Mouse (Mus musculus): ENCODE data around the gene Dag1. TPM values are rescaled to one million over a fixed set of nuclear protein-coding genes. Genes with fewer than 3 reads are reported as not detected.

Dag1 gene
- polyA plus RNA-seq, 1 experiment from 2014 or later: 46.8 TPM

DNA sequence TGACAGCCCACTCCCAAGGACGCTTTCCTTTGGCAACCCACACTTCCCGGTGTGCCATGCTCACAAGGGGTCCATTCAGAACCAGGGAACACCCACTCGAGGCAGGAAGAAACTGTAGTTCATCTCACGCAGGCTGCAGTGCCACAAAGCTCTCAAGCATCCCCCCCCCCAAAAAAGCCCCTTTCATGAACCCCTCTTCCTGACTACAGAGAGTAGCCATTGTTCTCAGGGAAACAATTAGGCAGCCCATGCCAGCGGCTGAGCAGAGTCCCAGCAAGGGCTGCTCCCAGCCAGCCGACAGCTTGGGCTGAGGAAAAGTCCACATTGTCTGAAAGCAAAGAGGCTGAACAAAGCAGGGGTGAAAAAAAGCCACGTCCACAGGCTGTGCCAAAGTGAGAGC, 50.7 kb downstream of the Dag1 start:
- H3K27ac ChIP-seq (replicated peaks; ENCODE audit: low read depth, low read length): no peak overlapping the region
- ATAC-seq (ENCODE audit: insufficient number of reproducible peaks, low FRiP score, low TSS enrichment, low read depth) (no peak), DNase-seq (ENCODE audit: low spot score) (no peak)
- H3K9me3 ChIP-seq (ENCODE audit: control insufficient read depth, low read length): no peaks in the 10 kb centered on the region
- no peaks in the 10 kb centered on the region for H3K4me1 ChIP-seq (ENCODE audit: control insufficient read depth, insufficient read depth, low read length)
- no peak overlapping the region for H3K4me3 ChIP-seq (ENCODE audit: low read depth, low read length)
- no peaks in the 10 kb centered on the region for H3K27me3 ChIP-seq (ENCODE audit: control insufficient read depth, insufficient read depth, low read length)
- no peak overlapping the region for H3K4me2 ChIP-seq (ENCODE audit: low read depth, severe bottlenecking)
- 72% methylated on average over 7 of the region's 7 CpGs for WGBS
- peaks cover 18% of the 10 kb centered on the region for H3K36me3 ChIP-seq (ENCODE audit: control insufficient read depth, insufficient read depth, low read length)
- no peak overlapping the region for H3K9ac ChIP-seq (ENCODE audit: low read length)

DNA sequence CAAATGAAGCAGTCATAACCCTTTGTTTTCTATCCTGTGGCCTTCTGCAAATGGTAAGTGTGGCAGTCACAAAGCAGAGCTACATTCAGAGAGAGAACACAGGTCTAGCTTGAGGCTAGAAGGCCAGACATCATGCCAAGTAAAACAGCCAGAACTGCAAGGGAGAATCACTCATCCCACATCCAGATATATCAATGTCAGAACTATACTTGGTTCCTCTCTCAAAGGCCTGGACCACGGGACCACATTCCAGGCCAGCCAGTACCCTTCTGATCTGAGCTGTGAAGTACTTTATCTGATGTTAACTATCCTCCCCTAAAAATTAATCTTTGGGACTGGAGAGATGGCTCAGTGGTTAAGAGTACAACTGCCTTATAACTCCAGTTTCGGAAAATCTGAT, 51.3 kb downstream of the Dag1 start:
- DNase-seq (ENCODE audit: low spot score) (no peak), ATAC-seq (ENCODE audit: insufficient number of reproducible peaks, low FRiP score, low TSS enrichment, low read depth) (no peak)
- Histone ChIP-seq H3K36me3 (ENCODE audit: control insufficient read depth, insufficient read depth, low read length) (peaks cover 20% of the 10 kb centered on the region), H3K9ac (ENCODE audit: low read length) (no peak overlapping the region), H3K27me3 (ENCODE audit: control insufficient read depth, insufficient read depth, low read length) (no peaks in the 10 kb centered on the region), H3K4me3 (ENCODE audit: low read depth, low read length) (no peak overlapping the region), H3K4me1 (ENCODE audit: control insufficient read depth, insufficient read depth, low read length) (no peaks in the 10 kb centered on the region), H3K4me2 (ENCODE audit: low read depth, severe bottlenecking) (no peak overlapping the region), H3K9me3 (ENCODE audit: control insufficient read depth, low read length) (no peaks in the 10 kb centered on the region), H3K27ac (replicated peaks; ENCODE audit: low read depth, low read length) (no peak overlapping the region)
- 92% methylated on average over 2 of the region's 2 CpGs for WGBS

DNA sequence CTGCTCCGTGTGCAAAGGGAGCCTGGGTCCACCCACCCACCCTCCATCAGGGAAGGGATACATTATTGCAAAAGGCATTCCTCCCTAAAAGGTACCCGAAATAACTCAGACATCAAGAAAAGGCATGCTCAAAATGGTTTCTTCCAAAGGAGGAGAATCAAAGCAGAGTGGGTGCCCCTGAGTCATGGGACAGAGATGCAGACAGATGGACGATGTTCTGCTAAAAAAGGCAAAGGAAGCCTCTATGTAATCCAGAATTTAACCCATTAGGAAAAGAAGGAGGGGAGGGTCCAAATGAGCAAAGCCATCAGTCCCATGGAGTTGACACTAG, 58.2 kb downstream of the Dag1 start:
- no peak for ATAC-seq (ENCODE audit: insufficient number of reproducible peaks, low FRiP score, low TSS enrichment, low read depth)
- no peak for DNase-seq (ENCODE audit: low spot score)

GRCm38 (mm10) chr9:108204884-108205570, 58.7 kb downstream of the Dag1 start:
- Histone ChIP-seq H3K4me2 (ENCODE audit: low read depth, severe bottlenecking) (no peak overlapping the region), H3K27me3 (ENCODE audit: control insufficient read depth, insufficient read depth, low read length) (no peaks in the 10 kb centered on the region), H3K27ac (replicated peaks; ENCODE audit: low read depth, low read length) (no peak overlapping the region), H3K4me3 (ENCODE audit: low read depth, low read length) (no peak overlapping the region), H3K36me3 (ENCODE audit: control insufficient read depth, insufficient read depth, low read length) (peaks cover 23% of the 10 kb centered on the region), H3K9me3 (ENCODE audit: control insufficient read depth, low read length) (no peaks in the 10 kb centered on the region), H3K4me1 (ENCODE audit: control insufficient read depth, insufficient read depth, low read length) (no peaks in the 10 kb centered on the region), H3K9ac (ENCODE audit: low read length) (no peak overlapping the region)
- 87% methylated on average over 8 of the region's 8 CpGs for WGBS
- ATAC-seq (ENCODE audit: insufficient number of reproducible peaks, low FRiP score, low TSS enrichment, low read depth): no peak
- no peak for DNase-seq (ENCODE audit: low spot score)

More for the DNA sequence above, 58.2 kb downstream of the Dag1 start:
- Histone ChIP-seq H3K9ac (ENCODE audit: low read length) (no peak overlapping the region), H3K36me3 (ENCODE audit: control insufficient read depth, insufficient read depth, low read length) (peaks cover 23% of the 10 kb centered on the region), H3K27me3 (ENCODE audit: control insufficient read depth, insufficient read depth, low read length) (no peaks in the 10 kb centered on the region), H3K27ac (replicated peaks; ENCODE audit: low read depth, low read length) (no peak overlapping the region), H3K4me1 (ENCODE audit: control insufficient read depth, insufficient read depth, low read length) (no peaks in the 10 kb centered on the region), H3K9me3 (ENCODE audit: control insufficient read depth, low read length) (no peaks in the 10 kb centered on the region), H3K4me2 (ENCODE audit: low read depth, severe bottlenecking) (no peak overlapping the region), H3K4me3 (ENCODE audit: low read depth, low read length) (no peak overlapping the region)
- WGBS: 91% methylated on average over 3 of the region's 3 CpGs

DNA sequence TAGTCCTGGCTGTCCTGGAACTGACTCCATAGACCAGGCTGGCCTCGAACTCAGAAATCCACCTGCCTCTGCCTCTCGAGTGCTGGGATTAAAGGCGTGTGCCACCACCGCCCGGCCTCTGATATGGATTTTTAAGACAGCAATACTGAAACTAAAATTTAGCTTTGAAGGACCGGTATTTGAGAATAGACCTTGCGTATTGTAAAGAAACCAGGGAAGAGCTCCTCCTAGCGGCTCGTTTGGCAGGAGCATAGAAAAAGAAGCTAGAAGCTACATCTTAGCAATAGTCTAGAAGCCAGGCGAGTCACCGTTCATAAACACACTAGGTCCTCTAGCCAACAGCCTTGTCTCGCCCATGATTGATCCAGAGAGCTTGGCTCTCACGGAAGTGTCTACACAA, 60.7 kb downstream of the Dag1 start:
- WGBS: 39% methylated on average over 13 of the region's 13 CpGs
- peak; percentile 76 for DNase-seq (ENCODE audit: low spot score)
- no peak for ATAC-seq (ENCODE audit: insufficient number of reproducible peaks, low FRiP score, low TSS enrichment, low read depth)

DNA sequence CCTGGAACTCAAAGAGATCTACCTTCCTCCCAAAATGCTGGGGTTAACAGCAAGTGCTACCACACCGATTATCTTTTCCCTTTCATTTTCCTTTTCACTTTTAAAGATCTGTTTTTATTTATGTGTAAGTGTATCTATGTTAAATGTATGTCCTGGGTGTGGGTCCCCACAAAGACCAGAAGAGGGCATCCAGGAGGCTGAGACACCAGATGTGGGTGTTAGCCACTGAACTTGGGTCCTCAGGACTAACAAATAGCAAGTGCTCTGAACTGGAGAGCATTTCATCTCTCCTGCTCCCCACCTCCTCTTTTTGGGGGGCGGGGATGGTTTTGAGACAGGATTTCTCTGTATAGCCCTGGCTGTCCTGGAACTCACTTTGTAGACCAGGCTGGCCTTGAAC, 61.6 kb downstream of the Dag1 start:
- WGBS: 91% methylated on average over 2 of the region's 2 CpGs
- Histone ChIP-seq H3K27ac (replicated peaks; ENCODE audit: low read depth, low read length) (no peak overlapping the region), H3K9ac (ENCODE audit: low read length) (no peak overlapping the region), H3K4me3 (ENCODE audit: low read depth, low read length) (no peak overlapping the region), H3K27me3 (ENCODE audit: control insufficient read depth, insufficient read depth, low read length) (no peaks in the 10 kb centered on the region), H3K4me1 (ENCODE audit: control insufficient read depth, insufficient read depth, low read length) (peaks cover 4% of the 10 kb centered on the region; the same call in 1 of the 2 replicates), H3K9me3 (ENCODE audit: control insufficient read depth, low read length) (no peaks in the 10 kb centered on the region), H3K4me2 (ENCODE audit: low read depth, severe bottlenecking) (no peak overlapping the region), H3K36me3 (ENCODE audit: control insufficient read depth, insufficient read depth, low read length) (peaks cover 5% of the 10 kb centered on the region; the same call in 1 of the 2 replicates)
- ATAC-seq (ENCODE audit: insufficient number of reproducible peaks, low FRiP score, low TSS enrichment, low read depth) (no peak), DNase-seq (ENCODE audit: low spot score) (no peak)

More for the DNA sequence above, 60.7 kb downstream of the Dag1 start:
- no peaks in the 10 kb centered on the region for H3K9me3 ChIP-seq (ENCODE audit: control insufficient read depth, low read length)
- peaks cover 9% of the 10 kb centered on the region; the same call in 1 of the 2 replicates for H3K36me3 ChIP-seq (ENCODE audit: control insufficient read depth, insufficient read depth, low read length)
- no peaks in the 10 kb centered on the region for H3K4me1 ChIP-seq (ENCODE audit: control insufficient read depth, insufficient read depth, low read length)
- H3K27ac ChIP-seq (replicated peaks; ENCODE audit: low read depth, low read length): no peak overlapping the region
- H3K9ac ChIP-seq (ENCODE audit: low read length): no peak overlapping the region
- no peaks in the 10 kb centered on the region for H3K27me3 ChIP-seq (ENCODE audit: control insufficient read depth, insufficient read depth, low read length)
- no peak overlapping the region for H3K4me3 ChIP-seq (ENCODE audit: low read depth, low read length)
- H3K4me2 ChIP-seq (ENCODE audit: low read depth, severe bottlenecking): no peak overlapping the region

- peak overlapping the region; percentile 24; the same call in 1 of the 2 replicates for H3K4me2 ChIP-seq (ENCODE audit: low read depth, severe bottlenecking)
- H3K4me1 ChIP-seq (ENCODE audit: control insufficient read depth, insufficient read depth, low read length): peaks cover 4% of the 10 kb centered on the region
- H3K36me3 ChIP-seq (ENCODE audit: control insufficient read depth, insufficient read depth, low read length): no peaks in the 10 kb centered on the region
- no peak overlapping the region for H3K9ac ChIP-seq (ENCODE audit: low read length)
- no peaks in the 10 kb centered on the region for H3K27me3 ChIP-seq (ENCODE audit: control insufficient read depth, insufficient read depth, low read length)
- under 1% methylated on average over 13 of the region's 13 CpGs for WGBS
- no peak overlapping the region for H3K27ac ChIP-seq (replicated peaks; ENCODE audit: low read depth, low read length)
- H3K4me3 ChIP-seq (ENCODE audit: low read depth, low read length): no peak overlapping the region
- no peaks in the 10 kb centered on the region for H3K9me3 ChIP-seq (ENCODE audit: control insufficient read depth, low read length)
- DNase-seq (ENCODE audit: low spot score) (peak; percentile 91), ATAC-seq (ENCODE audit: insufficient number of reproducible peaks, low FRiP score, low TSS enrichment, low read depth) (peak; percentile 94)
Observed at GRCm38 (mm10) chr9:108201160-108201559, 62.6 kb downstream of the Dag1 start.

DNA sequence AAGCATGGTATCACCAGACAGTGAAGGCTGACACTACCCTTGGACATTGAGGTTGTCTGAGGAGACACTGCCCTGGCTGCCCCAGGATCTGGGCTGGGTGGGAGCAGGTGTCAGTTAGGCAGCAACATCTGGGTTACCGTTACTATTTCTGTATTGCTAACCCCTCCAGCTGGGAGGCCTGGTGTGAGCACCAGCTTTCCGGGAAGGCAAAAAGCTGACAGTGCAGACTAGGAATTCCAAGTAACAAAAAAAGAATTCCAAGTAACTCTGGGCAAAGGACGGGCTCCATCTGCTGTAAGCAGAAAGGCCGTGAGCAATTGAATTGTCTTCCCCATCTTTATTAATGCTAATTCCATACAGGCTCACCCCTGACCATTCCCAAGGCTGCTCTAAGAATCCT, 65.1 kb downstream of the Dag1 start:
- H3K4me3 ChIP-seq (ENCODE audit: low read depth, low read length): no peak overlapping the region
- no peaks in the 10 kb centered on the region for H3K9me3 ChIP-seq (ENCODE audit: control insufficient read depth, low read length)
- no peaks in the 10 kb centered on the region for H3K36me3 ChIP-seq (ENCODE audit: control insufficient read depth, insufficient read depth, low read length)
- H3K4me1 ChIP-seq (ENCODE audit: control insufficient read depth, insufficient read depth, low read length): peaks cover 4% of the 10 kb centered on the region
- 63% methylated on average over 4 of the region's 4 CpGs for WGBS
- H3K27me3 ChIP-seq (ENCODE audit: control insufficient read depth, insufficient read depth, low read length): no peaks in the 10 kb centered on the region
- no peak overlapping the region for H3K4me2 ChIP-seq (ENCODE audit: low read depth, severe bottlenecking)
- ATAC-seq (ENCODE audit: insufficient number of reproducible peaks, low FRiP score, low TSS enrichment, low read depth) (no peak), DNase-seq (ENCODE audit: low spot score) (no peak)
- no peak overlapping the region for H3K9ac ChIP-seq (ENCODE audit: low read length)
- no peak overlapping the region for H3K27ac ChIP-seq (replicated peaks; ENCODE audit: low read depth, low read length)

Data from limb, embryonic 11.5 days (tissue).